Mouse (Mus musculus) heart, adult 9 months (tissue): ENCODE data around the gene M6pr.
A peak's percentile ranks its signal among the peaks of the same experiment; 100 is the strongest.

Experiments used
- DNase-seq, 2 experiments: peaks; one replicate each; pipeline ENCODE4 v3.0.0; 2022; ENCODE audit warnings: low spot score in 2 of 2

M6pr gene

GRCm38 (mm10) chr6:122298223-122298609 is 10.3 kb upstream of the M6pr start:
- DNase-seq, result no peak

- DNase-seq, result no peak
These were observed 8.8 kb upstream of the M6pr start for GRCm38 (mm10) chr6:122299621-122300133.

GRCm38 (mm10) chr6:122302121-122302520 is 6.4 kb upstream of the M6pr start:
- DNase-seq, result no peak

GRCm38 (mm10) chr6:122302661-122303060 is 5.9 kb upstream of the M6pr start:
- DNase-seq, result no peak

GRCm38 (mm10) chr6:122303526-122303925 is 5.0 kb upstream of the M6pr start:
- DNase-seq, result no peak

- peak; percentile 19 to 54 for DNase-seq
These were observed 4.2 kb upstream of the M6pr start for GRCm38 (mm10) chr6:122304355-122304754.

GRCm38 (mm10) chr6:122304790-122305555 is 3.5 kb upstream of the M6pr start:
- DNase-seq, result no peak

- no peak for DNase-seq
These were observed 1.8 kb upstream of the M6pr start for GRCm38 (mm10) chr6:122306707-122307106.

GRCm38 (mm10) chr6:122308136-122308504 is 400 bp upstream of the M6pr start:
- no peak for DNase-seq

- no peak for DNase-seq
These were observed 983 bp downstream of the M6pr start for GRCm38 (mm10) chr6:122309446-122309960.

- DNase-seq, result no peak
These were observed 1.8 kb downstream of the M6pr start for GRCm38 (mm10) chr6:122310187-122310820.

GRCm38 (mm10) chr6:122318726-122319125 is 10.2 kb downstream of the M6pr start:
- no peak for DNase-seq

- no peak for DNase-seq
These were observed 16.9 kb downstream of the M6pr start for GRCm38 (mm10) chr6:122325361-122325975.

GRCm38 (mm10) chr6:122333081-122333612 is 24.6 kb downstream of the M6pr start:
- no peak for DNase-seq

- DNase-seq, result no peak
These were observed 26.3 kb downstream of the M6pr start for GRCm38 (mm10) chr6:122334786-122335340.

- peak in 1 of 2 experiments; percentile 21 for DNase-seq
These were observed 29.0 kb downstream of the M6pr start for GRCm38 (mm10) chr6:122337546-122337945.

- DNase-seq, result peak; percentile 41 to 52
These were observed 30.6 kb downstream of the M6pr start for GRCm38 (mm10) chr6:122339047-122339647.

GRCm38 (mm10) chr6:122339648-122340341 is 31.3 kb downstream of the M6pr start:
- peak; percentile 79 to 82 for DNase-seq

- DNase-seq, result peak in 1 of 2 experiments; percentile 14
These were observed 32.0 kb downstream of the M6pr start, which contains the start of gene Phc1 for GRCm38 (mm10) chr6:122340349-122341000. Phc1 (minus strand) TSS chr6:122340561.
